Mouse (Mus musculus) adipocyte (in vitro differentiated cells): ENCODE data around the gene Fam198b.

Source experiments
- DNase-seq: peaks from one replicate; pipeline ENCODE4 v3.0.0-alpha.2; 2016; ENCODE audit warnings: low spot score

Gene Fam198b

DNA sequence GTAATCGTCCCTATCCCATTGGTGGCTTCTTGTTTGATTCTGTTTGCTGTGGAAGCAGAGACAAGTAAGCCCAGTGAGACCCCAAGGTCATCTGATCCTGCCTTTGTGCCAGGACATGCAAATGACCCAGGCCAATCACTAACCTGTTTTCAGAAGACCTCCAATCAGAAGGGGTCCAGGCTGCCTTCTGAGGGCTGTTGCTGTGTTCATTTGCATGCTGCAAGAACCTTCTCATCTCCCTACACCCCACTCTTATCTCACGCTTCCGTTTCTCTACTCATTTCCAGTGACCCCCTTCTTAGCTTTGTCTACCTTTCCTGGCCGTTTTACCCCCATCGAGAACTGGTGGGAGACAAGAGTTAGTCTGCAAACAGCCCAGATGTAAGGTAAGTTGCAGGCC is at the start of gene Fam198b:
Fam198b (plus strand) TSS at position 229 of the 400 bp plus-strand sequence.
- DNase-seq: no peak

GRCm38 (mm10) chr3:79838751-79839150 is 45.6 kb upstream of the Fam198b start:
- no peak for DNase-seq

GRCm38 (mm10) chr3:79841475-79841874 is 42.9 kb upstream of the Fam198b start:
- no peak for DNase-seq

GRCm38 (mm10) chr3:79842165-79842564 is 42.2 kb upstream of the Fam198b start:
- peak; percentile 33 for DNase-seq

- peak; percentile 37 for DNase-seq
Measured at GRCm38 (mm10) chr3:79842616-79843016, 41.7 kb upstream of the Fam198b start.

DNA sequence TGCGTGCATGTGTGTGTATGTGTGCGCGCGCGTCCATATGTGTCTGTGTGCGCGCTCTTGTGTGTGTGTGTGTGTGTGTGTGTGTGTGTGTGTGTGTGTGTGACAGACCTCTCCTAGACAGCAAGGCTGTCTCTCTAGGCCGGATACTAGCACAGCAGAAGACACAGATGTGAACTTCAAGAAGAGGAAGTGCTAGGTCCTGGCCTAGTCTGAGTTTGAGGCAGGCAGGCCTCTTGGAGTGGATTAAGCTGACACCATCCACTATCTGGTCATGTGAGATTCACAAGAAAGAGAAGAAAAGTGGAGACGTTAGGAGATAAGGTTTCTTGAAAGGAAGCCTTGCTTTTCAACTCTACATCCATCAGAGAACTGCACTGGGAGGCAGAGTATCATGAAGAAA is 40.3 kb upstream of the Fam198b start:
- no peak for DNase-seq

DNA sequence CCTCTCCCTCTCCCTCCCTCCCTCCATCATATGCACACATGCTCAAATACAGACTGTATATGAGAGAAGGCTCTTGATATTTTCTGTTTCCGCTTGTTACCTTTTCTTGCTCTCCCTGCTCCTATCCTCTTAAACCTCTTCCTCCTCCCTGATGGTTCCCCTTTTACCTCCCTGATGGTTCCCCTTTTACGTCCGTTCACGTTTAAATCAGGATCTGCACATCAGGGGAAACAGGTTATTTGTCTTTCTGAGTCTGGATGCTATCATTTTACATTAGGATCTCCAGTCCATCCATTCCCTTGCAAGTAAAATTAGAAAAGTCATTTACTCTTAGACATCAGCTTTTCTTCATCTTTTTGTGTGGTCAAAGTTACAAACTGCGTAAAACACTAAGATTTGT is 37.7 kb upstream of the Fam198b start:
- no peak for DNase-seq

- DNase-seq: no peak
Measured at GRCm38 (mm10) chr3:79848841-79849240, 35.5 kb upstream of the Fam198b start.

DNA sequence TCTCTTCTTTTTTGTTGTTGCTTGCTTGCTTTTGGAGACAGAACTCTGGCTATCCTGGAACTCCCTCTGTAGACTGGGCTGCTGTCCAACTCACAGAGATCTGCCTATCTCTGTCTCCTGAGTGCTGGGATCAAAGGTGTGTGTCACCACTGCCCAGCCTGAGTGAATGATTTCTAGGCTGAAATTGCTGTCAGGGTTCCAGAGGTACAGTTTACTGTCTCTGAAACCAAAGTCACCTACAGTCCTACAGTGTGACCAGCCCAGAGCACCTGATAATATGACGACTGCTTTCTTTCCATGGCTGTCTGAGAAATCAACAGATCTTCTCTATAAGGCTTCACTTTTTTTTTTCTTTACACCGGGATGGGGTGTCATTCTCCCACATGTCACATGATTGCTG is 34.7 kb upstream of the Fam198b start:
- no peak for DNase-seq

- DNase-seq: no peak
Measured at GRCm38 (mm10) chr3:79850656-79851055, 33.7 kb upstream of the Fam198b start.

GRCm38 (mm10) chr3:79852108-79852507 is 32.2 kb upstream of the Fam198b start:
- DNase-seq: no peak

GRCm38 (mm10) chr3:79852654-79853166 is 31.6 kb upstream of the Fam198b start, which contains the start of gene Tmem144:
Gene Tmem144 (minus strand): TSS chr3:79852773.
- DNase-seq: no peak

GRCm38 (mm10) chr3:79857780-79858179 is 26.6 kb upstream of the Fam198b start:
- DNase-seq: no peak

- no peak for DNase-seq
Measured at GRCm38 (mm10) chr3:79858221-79858620, 26.1 kb upstream of the Fam198b start.

DNA sequence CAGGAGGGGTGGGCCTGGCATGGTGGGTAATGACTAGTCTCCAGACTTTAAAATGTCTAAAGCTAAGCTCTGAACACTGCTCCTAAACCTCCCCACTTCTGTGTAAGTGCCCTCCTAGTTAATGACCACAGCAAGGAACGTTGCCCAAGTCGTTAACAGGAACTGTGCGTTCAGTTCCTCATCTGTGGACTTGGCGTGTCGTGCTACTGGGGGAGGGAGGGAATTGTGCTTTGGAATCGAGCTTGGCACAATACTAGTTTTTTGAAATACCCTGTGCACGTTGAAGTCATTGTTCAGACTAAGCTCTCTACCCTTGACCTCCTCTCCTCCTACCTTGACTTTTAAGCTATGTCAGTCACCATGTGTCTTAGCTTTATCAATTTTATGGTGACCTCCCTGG is 19.5 kb upstream of the Fam198b start:
- DNase-seq: no peak

- DNase-seq: no peak
Measured at GRCm38 (mm10) chr3:79866089-79866488, 18.2 kb upstream of the Fam198b start.

DNA sequence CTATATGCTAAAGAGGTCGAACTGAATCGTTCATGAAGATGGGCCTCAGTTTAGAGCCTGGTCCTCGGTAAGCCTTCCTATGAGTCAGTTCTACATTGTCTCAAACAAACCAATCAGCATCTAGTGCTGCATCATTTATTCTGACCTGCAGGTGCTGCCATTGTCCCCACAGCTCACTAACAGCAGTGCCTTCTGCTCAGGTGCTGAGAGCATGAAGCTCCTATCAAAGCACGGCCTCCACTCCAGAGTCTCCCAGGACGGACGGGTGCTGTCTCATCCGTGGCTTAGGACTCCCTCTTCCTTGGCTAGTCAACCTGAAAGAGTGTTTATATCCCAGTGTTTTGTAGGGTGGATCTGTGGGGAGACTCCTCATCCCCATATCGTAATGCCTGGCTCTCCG is 17.8 kb upstream of the Fam198b start:
- no peak for DNase-seq

DNA sequence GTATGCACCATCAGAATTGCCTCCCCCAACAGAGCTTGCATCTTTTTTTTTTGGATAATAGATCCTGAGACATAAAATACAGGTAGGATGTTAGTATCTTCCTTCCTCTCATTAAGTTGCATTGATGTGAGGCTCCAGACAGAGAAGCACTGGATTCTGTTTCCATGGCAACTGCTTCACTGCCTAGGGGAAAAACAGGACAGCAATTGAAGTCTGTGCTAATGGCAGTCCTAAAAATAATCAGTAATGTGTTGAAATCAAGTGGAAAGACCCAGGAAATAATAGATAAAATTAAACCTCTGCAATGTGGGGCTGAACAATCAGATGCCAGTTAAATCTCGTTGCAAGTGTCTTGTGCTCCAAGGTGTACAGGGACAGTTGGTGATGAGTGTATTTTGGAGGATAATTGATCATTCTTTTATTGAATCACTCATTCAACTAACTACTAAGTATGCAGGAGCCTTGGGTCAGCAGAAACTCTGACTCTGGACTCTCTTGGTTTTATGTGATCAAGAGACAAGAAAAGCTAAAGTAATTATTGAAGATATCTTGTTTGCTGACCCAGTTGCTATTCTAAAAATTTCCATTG is 17.1 kb upstream of the Fam198b start:
- DNase-seq: no peak

GRCm38 (mm10) chr3:79875471-79875870 is 8.9 kb upstream of the Fam198b start:
- no peak for DNase-seq

DNA sequence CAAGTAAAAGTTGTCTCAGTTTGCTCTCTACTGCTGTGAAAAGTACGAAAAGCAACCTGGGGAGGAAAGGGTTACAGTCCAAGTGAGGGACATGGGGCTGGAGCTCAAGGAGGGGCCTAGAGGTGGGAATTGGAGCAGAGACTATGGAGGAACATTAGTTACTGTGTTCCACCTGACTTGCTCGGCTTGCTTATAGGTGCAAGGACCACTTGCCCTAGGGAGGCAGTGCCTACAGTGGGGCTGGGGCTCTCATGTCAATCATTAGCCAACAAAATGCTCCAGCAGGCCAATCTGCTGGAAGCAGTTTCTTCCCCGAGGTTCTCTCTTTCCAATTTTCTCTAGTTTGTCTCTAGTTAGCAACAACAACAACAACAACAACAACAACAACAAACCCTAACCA is 6.0 kb upstream of the Fam198b start:
- no peak for DNase-seq

GRCm38 (mm10) chr3:79879246-79879645 is 5.1 kb upstream of the Fam198b start:
- DNase-seq: no peak

DNA sequence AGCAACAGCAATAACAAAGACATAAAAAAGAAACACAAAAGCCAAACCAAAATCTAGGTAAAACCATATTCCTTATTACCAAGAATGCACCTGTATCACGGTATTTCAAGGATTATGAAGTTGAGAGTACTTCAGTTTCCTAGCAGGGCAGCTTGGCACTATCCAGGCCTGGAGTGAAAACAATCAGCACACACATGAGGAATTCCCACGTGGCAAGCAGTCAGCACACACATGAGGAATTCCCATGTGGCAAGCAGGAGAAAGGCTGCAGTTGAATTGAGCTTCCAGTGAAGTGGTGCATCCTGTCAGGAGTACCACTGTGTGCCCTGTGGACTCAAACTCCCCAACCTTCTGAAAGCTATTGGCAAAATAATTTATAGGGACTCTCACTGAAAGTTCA is 2.7 kb upstream of the Fam198b start:
- no peak for DNase-seq

GRCm38 (mm10) chr3:79883092-79883491 is 1.2 kb upstream of the Fam198b start:
- peak; percentile 87 for DNase-seq

DNA sequence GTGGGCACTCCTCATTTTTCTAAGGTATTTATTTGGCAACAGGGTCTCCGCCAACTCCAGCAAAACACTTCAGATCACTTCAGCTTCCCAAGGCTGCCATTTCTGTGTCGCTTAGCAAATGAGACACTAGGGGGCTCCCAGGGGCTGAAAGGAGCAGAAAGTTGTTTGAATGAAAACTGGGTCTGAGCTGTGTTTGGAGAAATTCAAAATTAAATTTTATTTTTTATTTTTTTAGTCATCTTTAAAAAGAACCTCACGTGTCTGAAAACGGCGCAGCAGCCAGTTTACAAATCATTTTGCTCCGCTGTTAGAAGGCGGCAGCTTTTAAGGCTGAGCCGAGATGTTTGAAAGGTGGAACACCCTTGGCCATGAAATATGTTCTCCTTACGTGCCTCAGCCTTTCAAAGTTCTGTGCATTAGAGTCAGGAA is 442 bp downstream of the Fam198b start:
- peak; percentile 89 for DNase-seq
